Comparison of ENCODE assay signal across 25 mouse cellular contexts in genomic region chr11:108230101-108230500, GRCm38 (mm10).
DNase-seq lines count a peak whose midpoint lies in the region; ATAC-seq and TF ChIP-seq lines count a peak whose summit lies in the region.
"Had no signal": no experiment of that assay in that cellular context is flagged by ENCODE, and none has a peak within 500 bp of the region (broad histone marks: within the 10 kb centered on the region; RNA-seq: fewer than 3 reads in every experiment).

No protein-coding gene starts in this region.

- intact Hi-C loops in gastrocnemius, adult 2 months (cut with DNase I): no loop called here

- peaks cover 9% of the 10 kb centered on the region for H3K4me1 ChIP-seq in kidney, embryonic 15.5 days

- TF ChIP-seq CTCF in gastrocnemius, adult 2 months (IDR thresholded peaks at IDR 0.05): no peak

- 87% methylated on average over 4 of the region's 4 CpGs for WGBS in kidney, embryonic 15.5 days

- H3K9me3 ChIP-seq in kidney, embryonic 15.5 days (replicated peaks): no peaks in the 10 kb centered on the region
- H3K9me3 ChIP-seq: embryonic facial prominence, embryonic 10.5 days; embryonic facial prominence, embryonic 12.5 days; forebrain, embryonic 13.5 days; forebrain, embryonic 15.5 days had no signal

- no peak for ATAC-seq in kidney, embryonic 15.5 days (replicated peaks; ENCODE audit: low FRiP score)
- ATAC-seq: activated CD4-positive, CD25-positive, alpha-beta regulatory T cell, adult 4 months; CD4-positive, CD25-positive, alpha-beta regulatory T cell, adult 4 months; forebrain, embryonic 13.5 days; forebrain, embryonic 15.5 days; forebrain, postnatal 0 days; Patski had no signal

- no peaks in the 10 kb centered on the region for H3K36me3 ChIP-seq in kidney, embryonic 15.5 days
- H3K36me3 ChIP-seq: embryonic facial prominence, embryonic 10.5 days; embryonic facial prominence, embryonic 12.5 days; forebrain, embryonic 15.5 days; G1E had no signal

- H3K9ac ChIP-seq in kidney, embryonic 15.5 days: no peak overlapping the region
- H3K9ac ChIP-seq: embryonic facial prominence, embryonic 12.5 days; forebrain, embryonic 13.5 days; forebrain, embryonic 15.5 days; forebrain, postnatal 0 days had no signal

- no peak for DNase-seq in gastrocnemius, adult 2 months
- no peak for DNase-seq in gastrocnemius, adult 8-10 months (ENCODE audit: low spot score in 2 of 2)
- peak; percentile 64 for DNase-seq in kidney, adult 9 months
- peak; percentile 33 for DNase-seq in NIH3T3 (ENCODE audit: low read depth)
- no peak for DNase-seq in Muller cell, postnatal 12 days (ENCODE audit: inconsistent ontology term)
- DNase-seq: adrenal gland, adult 8-10 months; adrenal gland, postnatal 14 days; adrenal gland, postnatal 36 days; B cell, adult 2 months; cerebellum, adult 11-12 months; cerebellum, adult 2 months; cerebellum, adult 9-10 months; cerebellum, postnatal 10 days; cerebellum, postnatal 25 days; forebrain, postnatal 0 days had no signal

- no peak overlapping the region for H3K4me3 ChIP-seq in gastrocnemius, adult 2 months
- no peak overlapping the region for H3K4me3 ChIP-seq in kidney, embryonic 15.5 days (replicated peaks)
- H3K4me3 ChIP-seq: embryonic facial prominence, embryonic 10.5 days; embryonic facial prominence, embryonic 12.5 days; forebrain, embryonic 13.5 days; forebrain, embryonic 15.5 days had no signal

- no peaks in the 10 kb centered on the region for H3K27me3 ChIP-seq in kidney, embryonic 15.5 days
- H3K27me3 ChIP-seq: CH12.LX; embryonic facial prominence, embryonic 12.5 days; forebrain, embryonic 13.5 days; forebrain, embryonic 15.5 days; Patski had no signal

- H3K4me2 ChIP-seq in kidney, embryonic 15.5 days: no peak overlapping the region
- H3K4me2 ChIP-seq: embryonic facial prominence, embryonic 12.5 days; forebrain, embryonic 13.5 days; forebrain, embryonic 15.5 days had no signal

- H3K27ac ChIP-seq in gastrocnemius, adult 2 months: peak overlapping the region; percentile 76
- H3K27ac ChIP-seq in kidney, embryonic 15.5 days: no peak overlapping the region
- H3K27ac ChIP-seq: embryonic facial prominence, embryonic 10.5 days; embryonic facial prominence, embryonic 12.5 days; forebrain, embryonic 13.5 days; forebrain, embryonic 15.5 days had no signal

Comparison
In these comparisons a context has a peak if more than half of its experiments do, and no peak if none do; other contexts are left out.
1. DNase-seq: peak in kidney, adult 9 months (single experiment) and NIH3T3 (single experiment); none in gastrocnemius, adult 2 months (single experiment), gastrocnemius, adult 8-10 months (0 of 2) and Muller cell, postnatal 12 days (single experiment).